Mouse (Mus musculus) R1 (cell line): ENCODE measurements at regions not wholly inside any gene's neighbourhood (a gene's known extent, or its start where the extent isn't known, plus 50 kb on each side); places are given as distances from the start of the nearest gene placed in this dataset.
A peak's percentile ranks its signal among the peaks of the same experiment; 100 is the strongest.

Experiments used
- DNase-seq: peaks from one replicate; pipeline ENCODE4 v3.0.0-alpha.2; 2018; ENCODE audit warnings: low read depth, low spot score

GRCm38 (mm10) chr16:30870676-30871075 lies 210.6 kb downstream of the Xxylt1 start:
- no peak for DNase-seq

GRCm38 (mm10) chr16:30872147-30872546 lies 209.1 kb downstream of the Xxylt1 start:
- DNase-seq, result no peak

- peak; percentile 88 for DNase-seq
These were observed 207.6 kb downstream of the Xxylt1 start for GRCm38 (mm10) chr16:30873493-30874211.

- DNase-seq, result no peak
These were observed 205.9 kb downstream of the Xxylt1 start for GRCm38 (mm10) chr16:30875235-30875829.

GRCm38 (mm10) chr16:30878821-30879220 lies 202.4 kb downstream of the Xxylt1 start:
- DNase-seq, result no peak

- peak; percentile 53 for DNase-seq
These were observed 201.4 kb downstream of the Xxylt1 start for GRCm38 (mm10) chr16:30879878-30880277.

GRCm38 (mm10) chr16:30880682-30881081 lies 200.6 kb downstream of the Xxylt1 start:
- DNase-seq, result no peak

- DNase-seq, result no peak
These were observed 200.0 kb downstream of the Xxylt1 start for GRCm38 (mm10) chr16:30881186-30881585.

GRCm38 (mm10) chr16:30883490-30884188 lies 197.6 kb downstream of the Xxylt1 start:
- no peak for DNase-seq

- no peak for DNase-seq
These were observed 197.1 kb downstream of the Xxylt1 start for GRCm38 (mm10) chr16:30884189-30884551.

- DNase-seq, result no peak
These were observed 194.2 kb downstream of the Xxylt1 start for GRCm38 (mm10) chr16:30886982-30887381.

GRCm38 (mm10) chr16:30887536-30887935 lies 193.7 kb downstream of the Xxylt1 start:
- DNase-seq, result no peak

GRCm38 (mm10) chr16:30888556-30889323 lies 192.5 kb downstream of the Xxylt1 start:
- peak; percentile 47 for DNase-seq

GRCm38 (mm10) chr16:30892606-30893005 lies 188.6 kb downstream of the Xxylt1 start:
- DNase-seq, result no peak

GRCm38 (mm10) chr16:30894086-30894485 lies 187.1 kb downstream of the Xxylt1 start:
- DNase-seq, result no peak

- DNase-seq, result no peak
These were observed 186.2 kb downstream of the Xxylt1 start for GRCm38 (mm10) chr16:30895021-30895420.

- DNase-seq, result no peak
These were observed 183.9 kb downstream of the Xxylt1 start for GRCm38 (mm10) chr16:30897371-30897770.

- DNase-seq, result no peak
These were observed 181.1 kb downstream of the Xxylt1 start for GRCm38 (mm10) chr16:30900121-30900520.

- DNase-seq, result no peak
These were observed 179.9 kb downstream of the Xxylt1 start for GRCm38 (mm10) chr16:30901309-30901708.
